Mouse (Mus musculus): ENCODE data around the gene Ndufb4. TPM values are rescaled to one million over a fixed set of nuclear protein-coding genes. Genes with fewer than 3 reads are reported as not detected.

Gene Ndufb4
- total RNA-seq, 2 experiments from 2014 or later: 70.0 to 84.8 TPM

Other genes with a start within 250 kb of the Ndufb4 start
- gene Gtf2e1, start 114.7 kb downstream of the Ndufb4 start, total RNA-seq (2021): 10 to 100 TPM; 18.1 to 19.8 TPM
- gene Rabl3, start 114.6 kb downstream of the Ndufb4 start, total RNA-seq (2021): 1 to 10 TPM; 9.2 to 9.6 TPM
- not detected for gene Hgd, start 74.3 kb downstream of the Ndufb4 start, total RNA-seq (2021)
- gene Fstl1, start 122.4 kb upstream of the Ndufb4 start, total RNA-seq (2021): 10 to 100 TPM; 49.7 to 58.0 TPM
- under 1 TPM in 1 of 2 experiments, not detected in 1; 0.45 TPM for gene Gm36028, start 206.7 kb upstream of the Ndufb4 start, total RNA-seq (2021)
- 100 to 1,000 TPM; 123 to 140 TPM for gene Lrrc58, start 213.9 kb upstream of the Ndufb4 start, total RNA-seq (2021)